Mouse (Mus musculus): Measurements from ENCODE around the gene Slc12a5. TPM values are rescaled to one million over a fixed set of nuclear protein-coding genes. Genes with fewer than 3 reads are reported as not detected.
A peak's percentile ranks its signal among the peaks of the same experiment; 100 is the strongest.

The Slc12a5 gene
- polyA plus RNA-seq, 1 experiment: 386 TPM

DNA sequence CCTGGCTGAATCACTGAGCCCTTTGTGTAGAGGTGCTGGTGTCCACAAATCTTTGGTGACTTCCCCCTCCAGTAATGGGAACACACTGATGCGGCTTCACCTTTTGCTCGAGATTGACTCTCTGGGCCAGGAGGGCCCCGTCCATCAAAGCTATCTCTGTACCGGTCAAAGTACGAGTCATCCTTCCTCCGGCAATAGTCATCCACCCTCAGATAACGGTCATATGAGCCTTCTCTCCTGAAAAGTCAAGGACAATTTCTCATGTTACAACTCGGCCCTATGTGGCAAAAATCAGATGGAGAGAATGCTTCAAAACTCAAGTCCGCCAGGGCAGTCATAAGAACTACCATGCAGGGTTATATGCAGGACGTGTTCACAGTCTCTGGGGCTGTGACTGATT, 49.7 kb downstream of the Slc12a5 start:
- Histone ChIP-seq H3K4me3 (replicated peaks; ENCODE audit: insufficient read depth, low read depth, low read length) (no peak overlapping the region), H3K4me1 (ENCODE audit: control insufficient read depth, insufficient read depth, low read length) (no peaks in the 10 kb centered on the region), H3K27me3 (ENCODE audit: control insufficient read depth, insufficient read depth, low read length) (no peaks in the 10 kb centered on the region), H3K27ac (ENCODE audit: insufficient read depth, low read length) (no peak overlapping the region)
- TF ChIP-seq CTCF (IDR thresholded peaks at IDR 0.05; ENCODE audit: borderline replicate concordance, insufficient read depth, low read depth, low read length) (no peak), POLR2A (IDR thresholded peaks at IDR 0.05; ENCODE audit: borderline replicate concordance, insufficient read depth, low read length) (no peak)
- WGBS: 92% methylated on average over 10 of the region's 10 CpGs
- no peak for DNase-seq

DNA sequence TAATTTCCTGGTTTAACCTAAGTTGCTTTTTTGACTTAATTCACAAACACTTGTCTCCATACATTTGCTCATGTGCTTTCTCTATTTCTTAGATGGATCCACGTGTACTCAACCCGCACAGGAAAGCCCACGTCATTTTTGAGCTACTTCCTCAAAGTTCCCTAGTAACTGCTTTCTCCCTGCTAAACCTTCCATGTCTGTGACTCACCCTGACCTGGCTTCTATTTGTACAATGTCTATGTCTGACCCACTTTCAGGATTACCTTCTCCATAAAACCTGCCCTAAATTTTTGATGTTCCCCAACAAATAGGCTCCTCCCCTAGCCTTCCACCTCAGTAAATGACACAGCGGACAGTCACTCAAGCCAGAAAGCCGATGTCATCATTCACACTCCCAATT, 54.3 kb downstream of the Slc12a5 start:
- no peak for TF ChIP-seq POLR2A (IDR thresholded peaks at IDR 0.05; ENCODE audit: borderline replicate concordance, insufficient read depth, low read length)
- no peak for TF ChIP-seq CTCF (IDR thresholded peaks at IDR 0.05; ENCODE audit: borderline replicate concordance, insufficient read depth, low read depth, low read length)
- Histone ChIP-seq H3K27ac (ENCODE audit: insufficient read depth, low read length) (no peak overlapping the region), H3K27me3 (ENCODE audit: control insufficient read depth, insufficient read depth, low read length) (no peaks in the 10 kb centered on the region), H3K4me1 (ENCODE audit: control insufficient read depth, insufficient read depth, low read length) (no peaks in the 10 kb centered on the region), H3K4me3 (replicated peaks; ENCODE audit: insufficient read depth, low read depth, low read length) (no peak overlapping the region)
- peak in 1 of 2 experiments; percentile 17 for DNase-seq
- 82% methylated on average over 5 of the region's 5 CpGs for WGBS

DNA sequence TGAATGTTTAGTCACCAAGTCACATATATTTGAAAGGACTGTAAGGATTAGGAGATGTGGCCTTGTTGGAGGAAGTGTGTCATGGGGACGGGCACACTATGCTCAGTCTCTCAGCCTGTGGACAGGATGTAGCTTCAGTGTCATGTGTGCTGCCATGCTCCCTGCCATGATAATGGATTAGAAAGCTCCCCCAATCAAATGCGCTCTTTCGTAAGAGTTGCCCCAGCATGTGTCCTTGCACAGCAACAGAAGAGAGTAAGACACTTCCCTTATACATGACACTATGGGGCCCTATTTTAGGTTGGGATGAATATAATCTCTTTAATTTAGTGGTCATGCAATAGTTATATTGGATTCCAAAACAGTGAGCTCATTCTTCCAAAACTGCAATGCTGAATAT, 59.9 kb downstream of the Slc12a5 start:
- no peaks in the 10 kb centered on the region for H3K27me3 ChIP-seq (ENCODE audit: control insufficient read depth, insufficient read depth, low read length)
- peaks cover 2% of the 10 kb centered on the region; the same call in 1 of the 2 replicates for H3K4me1 ChIP-seq (ENCODE audit: control insufficient read depth, insufficient read depth, low read length)
- H3K4me3 ChIP-seq (replicated peaks; ENCODE audit: insufficient read depth, low read depth, low read length): no peak overlapping the region
- H3K27ac ChIP-seq (ENCODE audit: insufficient read depth, low read length): no peak overlapping the region
- no peak for TF ChIP-seq CTCF (IDR thresholded peaks at IDR 0.05; ENCODE audit: borderline replicate concordance, insufficient read depth, low read depth, low read length)
- TF ChIP-seq POLR2A (IDR thresholded peaks at IDR 0.05; ENCODE audit: borderline replicate concordance, insufficient read depth, low read length): no peak
- no peak for DNase-seq
- WGBS: 57% methylated on average over 3 of the region's 3 CpGs

DNA sequence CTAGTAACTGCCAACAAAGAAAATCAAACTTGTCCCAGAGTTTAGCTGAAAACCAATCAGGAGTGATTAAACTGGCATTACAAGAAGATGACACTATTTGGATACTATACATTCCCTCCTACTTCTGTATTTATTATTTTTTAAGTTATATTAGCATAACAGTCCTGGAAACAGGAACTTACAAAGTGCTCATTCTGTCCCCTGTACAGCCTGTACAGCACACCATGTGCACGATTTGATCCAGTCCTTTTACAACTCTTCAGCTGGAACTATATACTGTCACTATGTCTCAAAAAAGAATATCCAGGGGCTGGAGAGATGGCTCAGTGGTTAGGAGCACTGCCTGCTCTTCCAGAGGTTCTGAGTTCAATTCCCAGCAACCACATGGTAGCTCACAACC, 66.6 kb downstream of the Slc12a5 start:
- Histone ChIP-seq H3K27ac (ENCODE audit: insufficient read depth, low read length) (no peak overlapping the region), H3K4me1 (ENCODE audit: control insufficient read depth, insufficient read depth, low read length) (peaks cover 9% of the 10 kb centered on the region; the same call in 1 of the 2 replicates), H3K27me3 (ENCODE audit: control insufficient read depth, insufficient read depth, low read length) (no peaks in the 10 kb centered on the region), H3K4me3 (replicated peaks; ENCODE audit: insufficient read depth, low read depth, low read length) (no peak overlapping the region)
- TF ChIP-seq CTCF (IDR thresholded peaks at IDR 0.05; ENCODE audit: borderline replicate concordance, insufficient read depth, low read depth, low read length): no peak
- TF ChIP-seq POLR2A (IDR thresholded peaks at IDR 0.05; ENCODE audit: borderline replicate concordance, insufficient read depth, low read length): no peak
- WGBS: 50% methylated on average over 1 of the region's 1 CpGs
- DNase-seq: no peak

DNA sequence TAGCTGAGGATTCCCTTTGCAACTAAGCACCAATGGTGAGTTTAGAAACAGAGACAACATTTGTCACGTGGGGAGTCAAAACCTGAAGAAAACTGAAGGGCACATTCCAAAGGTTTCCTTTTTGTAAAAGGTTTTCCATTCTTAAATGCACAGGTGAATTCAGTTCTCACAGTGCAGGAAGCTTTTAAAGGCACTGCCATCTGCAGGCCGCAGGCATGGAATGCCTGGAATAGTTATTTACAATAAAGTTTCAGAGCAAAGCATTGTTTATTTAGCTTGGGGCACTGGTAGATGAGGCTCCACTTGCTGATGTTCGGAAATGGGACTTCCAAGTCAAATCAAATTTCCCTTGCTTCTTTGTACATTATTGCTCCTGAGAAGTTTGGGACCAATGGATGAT, 71.9 kb downstream of the Slc12a5 start:
- no peak overlapping the region for H3K27ac ChIP-seq (ENCODE audit: insufficient read depth, low read length)
- DNase-seq: peak in 1 of 2 experiments; percentile 27
- H3K4me3 ChIP-seq (replicated peaks; ENCODE audit: insufficient read depth, low read depth, low read length): no peak overlapping the region
- TF ChIP-seq CTCF (IDR thresholded peaks at IDR 0.05; ENCODE audit: borderline replicate concordance, insufficient read depth, low read depth, low read length) (peak; percentile 46), POLR2A (IDR thresholded peaks at IDR 0.05; ENCODE audit: borderline replicate concordance, insufficient read depth, low read length) (no peak)
- H3K27me3 ChIP-seq (ENCODE audit: control insufficient read depth, insufficient read depth, low read length): no peaks in the 10 kb centered on the region
- 27% methylated on average over 3 of the region's 3 CpGs for whole genome bisulfite sequencing
- peaks cover 11% of the 10 kb centered on the region; the same call in 1 of the 2 replicates for H3K4me1 ChIP-seq (ENCODE audit: control insufficient read depth, insufficient read depth, low read length)

DNA sequence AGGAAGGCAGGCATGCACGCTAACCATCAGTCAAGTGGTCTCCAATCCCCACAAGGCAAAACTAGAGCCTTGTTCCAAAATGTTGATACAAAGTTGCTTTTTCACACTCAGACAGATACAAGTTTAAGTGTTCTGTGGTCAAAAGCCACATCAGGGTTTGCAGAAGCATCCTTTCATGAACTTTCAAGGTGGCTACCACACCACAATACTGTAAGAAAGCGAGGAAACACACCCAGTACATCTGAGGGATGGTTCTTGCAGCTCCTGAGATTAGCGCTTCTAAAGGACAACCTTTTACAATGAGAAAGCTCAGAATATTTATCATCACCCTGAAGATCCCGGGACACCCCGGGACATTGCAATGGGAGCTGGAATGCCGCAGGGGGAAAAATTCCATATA, 72.7 kb downstream of the Slc12a5 start:
- DNase-seq: no peak
- peak overlapping the region; percentile 87 for H3K4me3 ChIP-seq (replicated peaks; ENCODE audit: insufficient read depth, low read depth, low read length)
- no peak for TF ChIP-seq CTCF (IDR thresholded peaks at IDR 0.05; ENCODE audit: borderline replicate concordance, insufficient read depth, low read depth, low read length)
- no peak for TF ChIP-seq POLR2A (IDR thresholded peaks at IDR 0.05; ENCODE audit: borderline replicate concordance, insufficient read depth, low read length)
- 26% methylated on average over 6 of the region's 6 CpGs for whole genome bisulfite sequencing
- H3K4me1 ChIP-seq (ENCODE audit: control insufficient read depth, insufficient read depth, low read length): peaks cover 11% of the 10 kb centered on the region; the same call in 1 of the 2 replicates
- H3K27ac ChIP-seq (ENCODE audit: insufficient read depth, low read length): no peak overlapping the region
- no peaks in the 10 kb centered on the region for H3K27me3 ChIP-seq (ENCODE audit: control insufficient read depth, insufficient read depth, low read length)

DNA sequence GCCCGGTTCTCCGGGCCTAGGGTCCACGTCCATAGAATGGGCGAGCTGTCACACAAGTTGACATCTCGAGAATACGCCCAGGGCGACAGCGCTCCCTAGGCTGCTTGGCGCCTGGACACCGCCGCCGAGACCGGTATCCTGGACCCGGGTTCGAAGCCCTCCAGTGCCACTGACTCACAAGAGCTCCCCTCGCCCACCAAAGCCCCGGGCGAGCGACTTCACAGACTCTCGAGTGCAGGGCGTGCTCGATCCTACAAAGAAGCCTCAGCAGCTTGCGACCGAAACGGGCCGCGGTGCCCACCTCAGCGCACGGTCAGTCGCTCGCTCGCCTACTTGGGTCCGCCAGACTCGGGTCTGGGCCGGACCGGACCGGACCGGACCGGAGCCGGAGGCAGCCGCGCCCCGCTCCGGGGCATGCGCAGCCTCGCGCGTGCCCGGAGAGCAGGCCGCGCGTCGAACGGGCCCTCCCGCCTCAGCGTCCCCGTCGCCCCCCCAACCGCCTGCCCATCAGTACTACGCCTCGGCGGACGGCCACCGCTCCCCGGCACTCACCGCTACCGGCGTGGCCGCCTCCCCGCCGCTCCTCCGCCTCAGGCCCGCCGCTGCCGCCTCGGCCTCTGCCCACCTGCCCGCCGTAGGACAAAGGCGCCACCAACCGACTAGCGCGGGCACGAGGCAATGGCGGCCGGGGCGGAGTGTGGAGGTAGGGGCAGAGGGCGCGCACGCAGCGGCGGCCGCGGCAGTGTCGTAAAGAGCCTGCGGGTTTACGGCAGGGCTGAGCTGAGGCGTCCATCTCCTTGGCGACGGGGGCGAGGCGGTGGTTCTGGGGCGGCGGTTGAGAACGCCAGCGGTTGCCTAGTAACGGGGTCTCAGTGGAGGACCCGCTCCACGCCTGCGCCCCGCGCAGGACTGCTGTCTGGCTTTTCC, 73.8 kb downstream of the Slc12a5 start, which contains the start of gene Ncoa5:
TSS of gene Ncoa5 (minus strand) at position 737 of the 927 bp plus-strand sequence.
- Histone ChIP-seq H3K27me3 (ENCODE audit: control insufficient read depth, insufficient read depth, low read length) (no peaks in the 10 kb centered on the region), H3K4me1 (ENCODE audit: control insufficient read depth, insufficient read depth, low read length) (peaks cover 4% of the 10 kb centered on the region; the same call in 1 of the 2 replicates), H3K4me3 (replicated peaks; ENCODE audit: insufficient read depth, low read depth, low read length) (peak within 1 kb of the TSS; percentile 87), H3K27ac (ENCODE audit: insufficient read depth, low read length) (peak within 1 kb of the TSS; percentile 86)
- under 1% methylated on average over 109 of the region's 111 CpGs for WGBS
- peak; percentile 97 to 98 for DNase-seq
- TF ChIP-seq CTCF (IDR thresholded peaks at IDR 0.05; ENCODE audit: borderline replicate concordance, insufficient read depth, low read depth, low read length) (no peak), POLR2A (IDR thresholded peaks at IDR 0.05; ENCODE audit: borderline replicate concordance, insufficient read depth, low read length) (peak; percentile 87)

DNA sequence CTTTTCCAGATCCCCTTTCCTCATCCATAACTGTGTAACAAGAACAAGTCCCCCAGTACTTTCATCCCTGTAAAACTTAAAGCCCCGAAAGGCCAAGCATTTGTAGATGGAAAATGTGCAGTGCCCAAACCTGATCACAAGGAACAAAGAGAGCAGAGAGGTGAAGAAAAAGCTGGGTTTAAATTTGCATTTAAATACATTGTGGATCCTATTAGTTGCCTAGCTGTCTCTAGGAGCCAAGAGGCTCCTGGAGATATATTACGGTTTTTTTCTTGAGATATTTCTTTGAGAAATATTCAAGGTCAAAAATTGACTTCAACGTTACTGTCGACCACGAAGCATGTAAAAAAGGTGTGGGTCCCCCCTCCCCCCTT, 74.4 kb downstream of the Slc12a5 start:
- WGBS: 16% methylated on average over 5 of the region's 5 CpGs
- no peak for TF ChIP-seq POLR2A (IDR thresholded peaks at IDR 0.05; ENCODE audit: borderline replicate concordance, insufficient read depth, low read length)
- TF ChIP-seq CTCF (IDR thresholded peaks at IDR 0.05; ENCODE audit: borderline replicate concordance, insufficient read depth, low read depth, low read length): no peak
- peak overlapping the region; percentile 87 for H3K4me3 ChIP-seq (replicated peaks; ENCODE audit: insufficient read depth, low read depth, low read length)

More for the DNA sequence above, 74.4 kb downstream of the Slc12a5 start:
- H3K4me1 ChIP-seq (ENCODE audit: control insufficient read depth, insufficient read depth, low read length): peaks cover 4% of the 10 kb centered on the region; the same call in 1 of the 2 replicates
- H3K27me3 ChIP-seq (ENCODE audit: control insufficient read depth, insufficient read depth, low read length): no peaks in the 10 kb centered on the region
- H3K27ac ChIP-seq (ENCODE audit: insufficient read depth, low read length): no peak overlapping the region
- no peak for DNase-seq

Data from cerebellum, adult 2 months (tissue).